Mouse (Mus musculus) lung, adult 18-20 months (tissue): ENCODE measurements at regions not wholly inside any gene's neighbourhood (a gene's known extent, or its start where the extent isn't known, plus 50 kb on each side); places are given as distances from the start of the nearest gene placed in this dataset.

Experiments used
- DNase-seq, 2 experiments: peaks; one replicate each; pipeline ENCODE4 v3.0.0; 2022; ENCODE audit warnings: mixed read lengths in 2 of 2

- no peak for DNase-seq
Measured at GRCm38 (mm10) chr10:9459145-9459544, 215.9 kb downstream of the Samd5 start.

DNA sequence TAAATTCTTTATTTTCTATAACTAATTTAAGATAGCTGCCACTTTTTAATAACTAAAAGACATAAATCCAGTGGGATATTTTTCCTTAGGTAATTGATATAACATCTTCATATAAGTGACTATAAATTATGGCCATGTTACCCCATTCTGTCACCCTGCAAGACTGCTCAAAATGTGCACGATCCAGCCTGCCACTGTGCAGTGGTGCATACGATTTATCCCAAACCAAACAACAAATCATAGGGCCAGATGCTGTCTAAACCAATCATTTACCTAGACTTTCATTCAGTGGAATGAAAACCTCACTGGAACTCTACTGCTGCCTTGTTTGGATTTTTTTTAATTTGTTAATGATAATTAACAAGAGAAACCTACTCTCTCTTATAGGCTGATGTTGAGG lies 216.5 kb downstream of the Samd5 start:
- DNase-seq = no peak

- no peak for DNase-seq
Measured at GRCm38 (mm10) chr10:9457222-9457621, 217.8 kb downstream of the Samd5 start.

GRCm38 (mm10) chr10:9439072-9439471 lies 235.9 kb downstream of the Samd5 start:
- no peak for DNase-seq

DNA sequence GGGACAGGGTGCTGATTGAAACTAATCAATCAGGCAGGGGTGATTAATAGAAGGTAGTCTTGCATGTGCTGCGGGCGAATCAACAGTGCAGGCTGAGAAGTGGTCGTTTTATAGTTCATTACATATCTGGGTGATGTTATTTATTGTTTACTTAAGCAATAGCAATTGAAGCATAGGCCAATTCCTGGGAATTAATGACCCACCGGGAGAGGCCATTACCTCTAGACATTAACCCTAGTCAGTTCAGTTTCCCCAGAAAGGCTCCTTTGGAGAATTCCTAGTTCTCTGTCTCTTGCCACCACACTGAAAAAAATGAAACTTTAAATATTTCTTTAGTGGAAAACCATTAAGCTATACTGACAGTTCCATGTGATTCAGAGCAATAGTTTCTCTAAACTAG lies 236.6 kb downstream of the Samd5 start:
- DNase-seq = no peak

DNA sequence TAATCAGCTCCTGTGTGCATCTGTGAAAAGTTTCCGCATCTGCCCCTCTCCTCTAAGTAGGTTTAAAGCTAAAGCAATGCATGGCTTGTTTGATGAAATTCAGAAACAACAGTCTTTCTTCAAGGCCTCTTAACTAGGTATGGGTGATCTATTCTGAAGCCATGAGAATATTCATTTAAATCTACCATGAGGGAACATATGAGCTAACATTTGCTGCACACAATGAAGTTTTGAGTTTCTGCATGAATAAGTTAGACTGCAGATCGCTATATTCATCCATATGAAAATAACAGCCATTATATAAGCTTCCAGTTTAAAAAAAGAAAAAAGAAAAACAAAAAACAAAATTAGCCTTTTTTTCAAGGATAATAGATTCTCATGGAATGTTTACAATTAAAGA lies 245.9 kb downstream of the Samd5 start:
- DNase-seq = no peak

DNA sequence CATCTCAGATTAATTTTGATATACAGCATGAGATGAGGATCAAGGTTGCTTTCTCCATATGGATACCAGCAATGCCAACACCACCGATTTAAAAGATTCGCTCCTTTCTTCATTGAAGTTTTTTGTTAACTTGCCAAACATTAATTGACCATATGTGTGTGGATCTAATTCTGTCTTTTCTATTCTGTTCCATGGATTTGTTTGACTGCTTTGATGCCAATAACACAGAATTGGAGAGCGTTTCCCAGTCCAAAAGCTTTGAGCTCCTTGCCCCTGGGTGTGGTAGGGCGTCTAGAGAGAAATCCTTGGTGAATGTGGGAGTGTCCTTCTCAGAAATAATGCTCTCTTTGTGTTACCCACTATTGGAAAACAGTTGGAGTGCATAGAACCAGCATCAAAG lies 254.3 kb downstream of the Samd5 start:
- DNase-seq = no peak

DNA sequence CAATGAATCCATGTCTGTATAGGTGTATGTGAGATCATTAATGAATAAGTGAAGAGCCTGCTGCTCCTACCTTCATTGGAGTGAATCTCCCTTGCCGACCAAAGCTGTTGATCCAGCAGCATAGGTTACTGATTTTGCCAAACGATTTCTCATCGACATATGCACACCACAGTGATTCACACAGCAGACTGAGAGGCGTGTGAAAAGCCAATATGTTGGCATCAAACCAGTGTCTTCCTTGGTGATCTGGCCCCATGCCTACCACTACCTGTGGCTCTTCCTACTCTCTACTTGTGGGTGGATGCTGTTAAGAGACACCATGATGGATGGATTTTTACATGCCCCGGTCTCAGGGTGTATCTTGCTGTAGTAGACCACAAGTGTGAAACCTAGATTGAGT lies 258.3 kb downstream of the Samd5 start:
- no peak for DNase-seq

GRCm38 (mm10) chr10:9406101-9406500 lies 268.9 kb downstream of the Samd5 start:
- no peak for DNase-seq

- no peak for DNase-seq
Measured at GRCm38 (mm10) chr10:9405417-9405816, 269.6 kb downstream of the Samd5 start.

- DNase-seq = no peak
Measured at GRCm38 (mm10) chr10:9404963-9405362, 270.0 kb downstream of the Samd5 start.

GRCm38 (mm10) chr10:9400911-9401617 lies 273.9 kb downstream of the Samd5 start:
- DNase-seq = no peak

DNA sequence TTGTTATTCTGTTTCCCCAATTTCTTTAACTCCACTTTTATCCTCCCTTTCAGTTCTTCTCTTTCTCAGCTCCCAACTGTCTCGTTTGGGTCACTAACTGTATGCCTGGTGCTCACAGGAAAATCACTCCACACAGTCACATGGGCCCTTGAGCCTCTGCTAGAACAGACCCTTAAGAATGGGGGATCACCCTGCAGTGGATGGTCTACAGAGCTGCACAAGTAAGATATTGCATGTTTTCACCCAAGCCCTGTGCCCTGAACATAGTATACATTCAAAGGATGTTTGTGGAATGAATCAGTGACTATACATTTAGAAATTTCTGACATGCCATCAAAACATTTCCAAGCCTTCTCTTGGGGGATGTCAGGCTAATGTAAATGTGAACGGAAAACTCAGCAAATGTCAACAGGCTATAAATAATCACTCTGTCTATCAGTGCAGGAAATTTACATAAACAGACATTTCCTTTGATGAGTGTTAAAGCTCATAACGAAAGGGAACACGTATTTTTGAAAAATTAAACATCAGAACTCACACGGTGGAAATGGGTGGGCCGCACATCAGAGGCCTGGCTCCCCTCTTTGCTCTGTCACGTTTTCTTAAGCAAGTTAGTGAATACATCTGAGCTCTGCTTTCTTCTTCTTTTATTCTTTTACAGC lies 297.4 kb downstream of the Samd5 start:
- DNase-seq = no peak

DNA sequence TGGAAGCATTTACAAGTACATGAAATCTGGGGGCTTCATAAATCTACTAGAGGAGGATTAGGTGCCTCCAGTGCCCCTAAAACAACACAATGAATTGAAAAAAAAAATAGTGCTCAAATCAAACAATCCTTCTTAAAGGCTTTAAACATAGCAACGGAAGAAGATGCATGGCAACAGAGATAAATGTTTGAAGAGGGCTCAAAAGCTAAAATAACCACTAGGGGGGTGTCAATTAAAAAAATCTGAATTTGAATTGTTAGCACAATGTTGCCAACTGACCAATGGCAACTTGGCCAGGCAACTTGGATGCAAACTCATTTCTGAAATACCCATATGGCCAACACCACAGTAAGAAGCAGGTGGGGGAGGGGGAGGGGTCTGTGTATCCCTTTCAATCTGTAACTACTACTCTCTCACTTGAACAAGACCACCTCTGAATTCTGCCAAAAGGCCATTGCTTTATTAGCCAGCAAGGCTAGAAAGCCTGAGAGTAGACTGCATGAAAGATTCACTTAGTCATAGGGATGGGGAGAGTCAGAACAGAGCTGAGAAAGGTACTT lies 312.6 kb downstream of the Samd5 start:
- no peak for DNase-seq

DNA sequence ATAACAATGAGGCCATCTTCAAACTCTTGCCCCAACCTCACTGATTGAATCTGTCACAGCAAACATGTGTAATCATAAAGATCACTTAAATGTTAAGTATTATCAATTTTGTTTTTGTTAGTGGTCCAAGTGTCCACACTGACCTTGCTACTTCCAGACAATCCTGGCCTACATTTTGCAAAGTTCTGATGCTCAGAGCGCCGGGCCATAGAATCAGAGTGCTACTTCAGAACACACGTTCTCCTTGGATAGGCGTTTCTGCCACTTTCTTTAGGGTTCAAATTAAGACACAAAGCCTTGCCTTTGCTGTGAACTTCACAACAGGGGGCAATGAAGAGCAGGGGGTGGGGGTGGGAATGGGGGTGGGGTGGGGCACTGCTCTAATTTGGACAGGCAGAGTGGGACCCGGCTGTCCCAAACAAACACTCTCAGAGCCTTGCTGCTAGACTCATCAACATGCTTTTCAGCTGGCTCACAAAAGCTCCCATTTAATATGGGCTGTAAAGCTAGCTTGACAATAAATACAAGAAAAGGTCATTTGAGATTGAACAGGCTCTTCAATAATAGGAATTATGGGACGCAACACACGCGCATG lies 336.7 kb downstream of the Samd5 start:
- no peak for DNase-seq

DNA sequence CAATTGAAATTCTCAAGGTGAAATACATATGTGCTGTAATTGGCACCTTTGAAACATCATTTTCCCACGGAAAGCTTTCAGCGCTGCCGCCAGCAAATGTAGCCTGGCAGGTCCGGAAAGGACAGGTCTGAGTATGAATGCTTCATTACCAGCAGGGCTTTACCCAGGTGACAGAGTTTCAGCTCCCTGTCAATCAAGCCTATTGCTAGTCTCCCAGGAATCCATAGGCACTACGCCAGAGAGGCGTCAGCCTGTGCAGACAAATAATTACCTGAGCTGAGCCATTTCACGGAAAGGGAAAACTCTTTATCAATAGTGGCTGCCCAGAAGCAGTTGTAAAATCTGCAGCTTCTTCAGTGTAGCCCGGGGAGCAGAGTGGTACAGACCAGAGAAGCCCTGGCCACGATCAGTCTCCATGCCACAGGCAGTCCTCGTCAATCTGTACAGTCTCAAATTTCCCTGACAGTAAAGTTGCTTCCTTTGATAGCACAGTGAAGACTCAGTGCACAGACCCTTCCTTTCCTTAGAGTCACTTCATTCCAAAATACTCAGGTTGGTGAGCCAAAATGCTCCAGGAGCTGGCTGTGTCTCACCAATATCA lies 340.7 kb downstream of the Samd5 start:
- no peak for DNase-seq

DNA sequence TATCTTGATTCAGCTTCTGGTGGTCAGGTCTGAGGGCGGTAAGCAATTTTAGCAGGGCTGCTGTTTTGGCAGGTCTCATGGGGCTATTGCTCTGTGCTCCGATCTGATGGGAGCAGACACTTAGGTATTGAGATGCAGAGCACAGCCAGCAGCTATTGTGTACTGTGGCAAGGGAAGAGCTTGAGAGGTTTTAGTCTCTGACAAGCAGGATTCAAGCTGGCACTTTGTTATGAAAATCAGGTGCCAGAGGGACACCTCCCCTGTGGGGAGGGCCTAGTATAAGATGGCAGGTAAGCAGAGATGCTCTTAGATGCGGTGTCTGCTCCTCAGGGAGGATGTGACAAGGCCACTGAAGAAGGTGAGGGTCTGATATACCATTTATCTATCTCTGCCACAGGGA lies 343.3 kb downstream of the Samd5 start:
- no peak for DNase-seq

DNA sequence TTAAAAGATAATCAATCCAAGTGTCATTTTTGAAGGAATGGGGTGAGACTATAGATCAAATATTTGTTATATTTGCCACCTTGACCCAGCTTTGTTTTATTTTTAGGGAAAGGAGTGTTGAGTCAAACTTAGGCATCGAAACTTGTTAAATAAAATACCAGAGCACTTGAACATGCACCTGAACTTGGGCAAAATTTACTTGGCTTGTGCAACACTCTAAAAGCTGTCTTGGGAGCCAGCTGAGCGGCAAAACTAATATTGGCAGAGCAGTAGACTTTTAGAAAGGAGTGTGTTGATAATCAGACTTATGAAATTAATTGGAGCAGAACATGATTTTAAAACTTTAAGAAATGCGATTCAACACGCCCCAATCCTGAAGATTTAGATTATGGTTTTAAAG lies 346.7 kb downstream of the Samd5 start:
- peak; percentile 23 to 56 for DNase-seq

- DNase-seq = peak; percentile 72 to 75
Measured at GRCm38 (mm10) chr10:9327881-9328280, 347.1 kb downstream of the Samd5 start.

GRCm38 (mm10) chr10:9312326-9312725 lies 362.7 kb downstream of the Samd5 start:
- DNase-seq = no peak

DNA sequence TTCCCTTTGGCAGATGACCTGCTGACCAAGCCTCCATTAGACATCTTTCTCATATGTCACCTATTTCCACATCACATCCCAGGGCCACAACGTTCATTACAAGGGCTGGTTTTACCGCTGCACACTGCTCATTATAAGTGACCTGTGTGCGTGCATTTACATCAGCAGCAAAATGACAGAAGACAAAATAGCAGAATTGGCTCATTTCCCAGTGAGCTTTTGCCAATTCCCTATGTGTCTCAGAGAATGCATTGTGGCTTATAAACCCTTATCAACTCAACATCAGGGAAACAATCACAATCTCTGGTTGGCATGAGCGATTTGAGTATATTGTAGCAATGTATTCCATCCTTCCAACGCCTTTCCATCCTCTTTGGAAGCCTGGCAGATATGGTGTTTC lies 364.7 kb downstream of the Samd5 start:
- DNase-seq = no peak

GRCm38 (mm10) chr10:9296055-9296454 lies 379.0 kb downstream of the Samd5 start:
- DNase-seq = no peak

DNA sequence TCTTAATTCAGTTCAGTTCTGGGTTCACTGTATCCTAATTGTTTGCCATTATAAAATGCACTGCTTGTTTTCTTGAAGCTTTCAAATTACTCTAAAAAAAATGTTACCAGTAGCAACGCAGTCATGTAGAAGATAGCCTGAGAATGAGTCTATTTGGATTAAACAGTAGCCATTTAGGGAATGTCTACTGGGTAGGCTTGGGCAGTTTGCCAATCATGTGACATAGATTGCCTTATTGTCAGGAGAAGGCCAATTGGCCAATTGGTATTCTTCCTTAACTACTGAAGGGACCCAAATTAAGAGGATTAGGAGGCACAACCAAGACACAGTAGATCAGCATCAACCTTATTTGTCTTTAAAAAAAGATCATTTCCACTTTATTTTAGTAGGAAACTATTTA lies 379.7 kb downstream of the Samd5 start:
- no peak for DNase-seq

GRCm38 (mm10) chr10:9294620-9295019 lies 380.4 kb downstream of the Samd5 start:
- DNase-seq = no peak
